Mouse (Mus musculus) bone marrow, adult 2 months (tissue): Measurements from ENCODE around the gene Hrh2.

Source experiments
- CTCF ChIP-seq: fragments of 200-500 bp; IDR thresholded peaks from 2 replicates; pipeline ENCODE4 v1.5.1; 2011; ENCODE audit warnings: low read length, control low read depth; ENCODE audit not compliant: control insufficient read depth, insufficient read depth
- POLR2A ChIP-seq: fragments of 200-500 bp; IDR thresholded peaks from 2 replicates; pipeline ENCODE4 v1.6.1; 2011; ENCODE audit warnings: low read depth, mild to moderate bottlenecking, control low read depth, low read length, borderline replicate concordance; ENCODE audit not compliant: control insufficient read depth

- TF ChIP-seq POLR2A: no peak
- no peak for TF ChIP-seq CTCF
Observed at GRCm38 (mm10) chr13:54258231-54258743, 66.4 kb downstream of the Hrh2 start.
